Mouse (Mus musculus) hindbrain, embryonic 15.5 days (tissue): ENCODE measurements at regions not wholly inside any gene's neighbourhood (a gene's known extent, or its start where the extent isn't known, plus 50 kb on each side); places are given as distances from the start of the nearest gene placed in this dataset.

ENCODE experiments used
- ATAC-seq: fragments of 200-750 bp; cut with Nextera tagmentation; 2 replicates; pipeline ENCODE4 v1.8.0; 2017; ENCODE audit warnings: low read depth, moderate number of reproducible peaks, moderate TSS enrichment; ENCODE audit not compliant: low FRiP score
- H3K27ac ChIP-seq: fragments of 300-500 bp; sonication (generic); replicated peaks from 2 replicates; pipeline ENCODE4 v1.5.1; 2015; ENCODE audit warnings: mild to moderate bottlenecking, inconsistent platforms
- H3K27me3 ChIP-seq: fragments of 300-500 bp; sonication (generic); 2 replicates; pipeline ENCODE4 v1.6.1; 2015; ENCODE audit warnings: control low read depth, inconsistent platforms
- H3K36me3 ChIP-seq: fragments of 300-500 bp; sonication (generic); 2 replicates; pipeline ENCODE4 v1.6.1; 2015; ENCODE audit warnings: control low read depth, inconsistent platforms
- H3K4me1 ChIP-seq: fragments of 300-500 bp; sonication (generic); replicated peaks from 2 replicates; pipeline ENCODE4 v1.6.1; 2015; ENCODE audit warnings: control low read depth, inconsistent platforms
- H3K4me2 ChIP-seq: fragments of 300-500 bp; sonication (generic); 2 replicates; pipeline ENCODE4 v1.6.1; 2015; ENCODE audit warnings: moderate library complexity, mild to moderate bottlenecking, inconsistent platforms
- H3K4me3 ChIP-seq: fragments of 300-500 bp; sonication (generic); 2 replicates; pipeline ENCODE4 v1.5.1; 2015; ENCODE audit warnings: mild to moderate bottlenecking, inconsistent platforms
- H3K9ac ChIP-seq: fragments of 300-500 bp; sonication (generic); 2 replicates; pipeline ENCODE4 v1.6.1; 2015; ENCODE audit warnings: inconsistent platforms
- H3K9me3 ChIP-seq: fragments of 300-500 bp; sonication (generic); 2 replicates; pipeline ENCODE4 v1.6.1; 2016; ENCODE audit warnings: control low read depth, inconsistent platforms
- WGBS: fragments of 180-500 bp; shearing (Covaris S2); methylation state at CpG from one replicate; pipeline ENCODE4 v1.1.7; 2015; 5-methylcytosine and 5-hydroxymethylcytosine counted together

DNA sequence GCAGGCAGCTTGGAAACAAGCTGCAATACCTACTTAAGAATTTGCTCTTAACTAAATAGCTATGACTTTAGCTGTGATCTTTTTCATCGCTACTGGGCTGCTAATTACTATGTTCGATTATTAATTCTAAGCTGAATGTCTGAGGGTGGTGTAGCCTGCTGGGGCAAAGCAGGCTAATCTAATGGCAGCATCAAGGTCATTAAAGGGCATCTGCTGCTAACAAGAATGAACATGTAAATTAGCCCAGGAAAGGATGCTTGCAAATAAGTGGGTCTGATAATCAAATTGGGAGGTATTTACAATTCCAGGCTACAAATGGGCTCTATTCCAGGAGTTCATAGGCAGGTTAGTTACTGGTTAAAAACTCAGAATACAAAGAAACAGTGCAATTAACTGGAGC lies 327.5 kb upstream of the Gcfc2 start:
- WGBS = 53% methylated on average over 2 of the region's 2 CpGs

DNA sequence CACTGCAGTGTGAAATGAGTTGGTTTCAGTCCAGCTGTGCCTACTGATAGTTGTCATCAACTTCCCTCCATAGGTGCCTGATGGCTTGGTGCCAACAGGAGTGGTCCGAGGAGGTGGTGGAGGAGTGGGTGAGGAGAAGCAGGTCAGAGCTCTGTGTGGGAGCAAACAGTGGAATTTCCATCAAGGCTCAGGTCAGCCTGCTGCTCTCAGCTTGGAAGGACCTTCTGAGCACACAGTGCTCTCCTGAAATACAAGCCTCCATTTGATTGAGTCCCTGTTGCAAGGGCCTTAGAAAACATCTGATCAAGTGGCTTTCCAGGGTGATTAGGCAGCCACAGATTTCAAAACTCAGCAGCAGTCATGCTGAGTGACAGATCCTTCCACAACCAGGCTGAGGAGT lies 314.8 kb upstream of the Gcfc2 start:
- ATAC-seq = no peak
- 39% methylated on average over 1 of the region's 1 CpGs for WGBS
- H3K9me3 ChIP-seq = no peaks in the 10 kb centered on the region

More for the DNA sequence above, 327.5 kb upstream of the Gcfc2 start:
- H3K36me3 ChIP-seq = no peaks in the 10 kb centered on the region
- no peaks in the 10 kb centered on the region for H3K4me1 ChIP-seq
- H3K4me2 ChIP-seq = no peak overlapping the region
- no peak overlapping the region for H3K4me3 ChIP-seq
- no peak overlapping the region for H3K9ac ChIP-seq
- H3K27ac ChIP-seq = no peak overlapping the region
- no peak for ATAC-seq
- H3K9me3 ChIP-seq = no peaks in the 10 kb centered on the region
- H3K27me3 ChIP-seq = no peaks in the 10 kb centered on the region

DNA sequence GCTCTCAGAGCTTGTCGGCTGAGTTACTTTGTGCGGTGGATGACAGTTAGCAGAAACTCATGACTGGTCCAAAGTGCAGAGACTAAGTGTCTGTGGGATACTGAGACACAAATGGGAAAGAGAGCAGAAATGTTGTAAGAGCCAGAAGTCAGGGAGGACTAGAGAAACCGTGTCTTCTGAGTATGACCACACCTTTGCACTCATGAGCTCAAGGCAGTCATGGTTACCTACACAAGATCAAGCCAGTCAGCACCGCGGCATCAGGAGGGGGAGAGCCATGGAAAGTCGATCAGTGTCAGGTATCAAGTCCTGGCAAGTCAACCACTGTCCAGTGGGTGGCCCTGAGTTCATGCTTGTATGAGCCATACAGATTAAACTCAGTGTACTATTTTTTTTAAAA lies 311.5 kb upstream of the Gcfc2 start:
- H3K27ac ChIP-seq = no peak overlapping the region
- no peaks in the 10 kb centered on the region for H3K36me3 ChIP-seq
- H3K4me3 ChIP-seq = no peak overlapping the region
- WGBS = 87% methylated on average over 6 of the region's 6 CpGs
- no peak overlapping the region for H3K4me2 ChIP-seq
- H3K9ac ChIP-seq = no peak overlapping the region
- no peaks in the 10 kb centered on the region for H3K4me1 ChIP-seq
- H3K9me3 ChIP-seq = no peaks in the 10 kb centered on the region
- no peak for ATAC-seq
- no peaks in the 10 kb centered on the region for H3K27me3 ChIP-seq

More for the DNA sequence above, 314.8 kb upstream of the Gcfc2 start:
- Histone ChIP-seq H3K27me3 (no peaks in the 10 kb centered on the region), H3K4me1 (no peaks in the 10 kb centered on the region), H3K27ac (no peak overlapping the region), H3K4me2 (no peak overlapping the region), H3K4me3 (no peak overlapping the region), H3K9ac (no peak overlapping the region), H3K36me3 (no peaks in the 10 kb centered on the region)

DNA sequence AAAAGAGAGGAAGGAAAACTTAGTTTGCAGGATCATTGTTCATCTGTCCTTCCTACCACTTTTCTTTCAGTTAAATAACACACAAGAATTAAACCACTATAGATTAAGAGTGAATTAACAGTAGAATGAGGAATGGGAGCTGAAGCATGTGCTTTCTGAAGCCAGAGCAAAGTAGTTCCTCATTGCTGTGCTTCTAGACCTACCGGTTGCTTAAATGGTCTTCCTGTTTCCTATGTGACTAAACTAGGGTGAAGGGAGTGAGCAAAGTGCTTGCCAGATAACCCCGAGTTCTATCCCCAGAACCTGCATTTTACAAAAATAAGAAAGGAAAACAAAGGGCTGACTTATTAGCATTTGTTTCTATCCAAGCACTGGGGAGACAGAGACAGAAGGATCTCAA lies 305.5 kb upstream of the Gcfc2 start:
- no peaks in the 10 kb centered on the region for H3K4me1 ChIP-seq
- no peaks in the 10 kb centered on the region for H3K36me3 ChIP-seq
- no peak overlapping the region for H3K4me2 ChIP-seq
- H3K9me3 ChIP-seq = no peaks in the 10 kb centered on the region
- no peak overlapping the region for H3K9ac ChIP-seq
- no peaks in the 10 kb centered on the region for H3K27me3 ChIP-seq
- ATAC-seq = no peak
- H3K27ac ChIP-seq = no peak overlapping the region
- WGBS = 75% methylated on average over 2 of the region's 2 CpGs
- H3K4me3 ChIP-seq = no peak overlapping the region

DNA sequence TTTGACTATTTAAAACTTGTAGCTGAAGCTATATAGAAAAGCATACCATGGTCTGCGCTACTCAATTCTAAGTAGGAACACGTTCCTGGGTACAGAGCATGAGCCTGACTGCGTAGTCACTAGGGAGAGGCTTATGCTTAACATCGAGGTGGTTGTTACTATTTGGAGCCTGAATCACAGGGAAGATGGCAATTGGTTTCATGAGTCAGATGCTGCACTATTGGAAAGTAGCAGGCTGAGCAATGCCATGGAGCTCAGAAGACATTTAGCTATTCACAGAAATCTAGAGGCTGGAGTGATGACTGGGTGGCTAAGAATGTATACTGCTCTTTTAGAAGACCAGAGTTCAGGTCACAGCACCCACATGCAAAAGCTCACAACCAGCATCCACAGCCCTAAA lies 302.4 kb upstream of the Gcfc2 start:
- Histone ChIP-seq H3K9me3 (no peaks in the 10 kb centered on the region), H3K4me3 (no peak overlapping the region), H3K4me1 (no peaks in the 10 kb centered on the region), H3K9ac (no peak overlapping the region), H3K27ac (no peak overlapping the region), H3K4me2 (no peak overlapping the region), H3K36me3 (no peaks in the 10 kb centered on the region), H3K27me3 (no peaks in the 10 kb centered on the region)
- ATAC-seq = no peak
- 95% methylated on average over 4 of the region's 4 CpGs for WGBS

DNA sequence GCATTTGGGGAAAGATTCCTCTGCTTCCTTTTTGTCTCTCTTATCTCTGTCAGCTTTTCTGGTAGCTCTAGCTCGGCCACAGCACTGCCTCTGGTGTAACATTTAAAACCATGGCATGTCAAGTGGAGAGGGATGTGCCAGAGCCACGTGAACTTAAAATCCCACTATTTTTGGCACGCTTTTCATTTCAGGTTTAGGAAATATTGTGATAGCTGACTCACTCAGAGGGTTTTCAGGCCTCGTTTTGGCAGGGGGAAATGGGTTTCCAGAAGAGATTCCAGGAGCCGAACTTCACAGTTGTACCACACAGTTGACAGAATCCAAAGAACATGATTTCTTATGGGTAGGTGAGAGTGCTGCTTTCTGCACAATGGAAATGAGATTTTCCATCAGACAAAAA lies 300.8 kb upstream of the Gcfc2 start:
- Histone ChIP-seq H3K4me1 (no peaks in the 10 kb centered on the region), H3K9ac (no peak overlapping the region), H3K9me3 (no peaks in the 10 kb centered on the region), H3K4me3 (no peak overlapping the region), H3K36me3 (no peaks in the 10 kb centered on the region), H3K27me3 (no peaks in the 10 kb centered on the region), H3K27ac (no peak overlapping the region), H3K4me2 (no peak overlapping the region)
- 85% methylated on average over 5 of the region's 5 CpGs for WGBS
- ATAC-seq = no peak

DNA sequence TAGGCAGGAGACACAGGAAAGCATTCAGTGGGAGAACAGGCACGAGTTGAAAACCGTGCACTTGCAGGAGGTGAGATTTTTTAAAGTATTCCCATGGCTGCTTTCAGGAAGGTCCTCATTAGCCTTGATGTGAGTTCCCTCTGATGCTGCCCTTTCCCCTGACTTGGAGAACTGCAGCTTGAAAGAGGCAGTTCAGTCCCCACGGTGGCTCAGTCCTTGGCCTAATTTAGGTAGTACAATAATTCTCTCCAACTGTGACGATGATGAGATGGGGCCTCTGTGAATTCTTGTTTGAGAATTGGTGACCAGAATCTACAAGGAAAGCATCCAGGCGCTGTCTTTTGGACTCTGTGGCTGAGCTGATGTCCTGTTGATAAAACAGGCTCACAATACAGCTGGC lies 298.5 kb upstream of the Gcfc2 start:
- no peak overlapping the region for H3K9ac ChIP-seq
- H3K4me3 ChIP-seq = no peak overlapping the region
- H3K4me1 ChIP-seq = no peaks in the 10 kb centered on the region
- no peaks in the 10 kb centered on the region for H3K9me3 ChIP-seq
- ATAC-seq = no peak
- no peak overlapping the region for H3K4me2 ChIP-seq
- H3K27me3 ChIP-seq = no peaks in the 10 kb centered on the region
- H3K27ac ChIP-seq = no peak overlapping the region
- WGBS = 70% methylated on average over 5 of the region's 5 CpGs
- H3K36me3 ChIP-seq = no peaks in the 10 kb centered on the region

DNA sequence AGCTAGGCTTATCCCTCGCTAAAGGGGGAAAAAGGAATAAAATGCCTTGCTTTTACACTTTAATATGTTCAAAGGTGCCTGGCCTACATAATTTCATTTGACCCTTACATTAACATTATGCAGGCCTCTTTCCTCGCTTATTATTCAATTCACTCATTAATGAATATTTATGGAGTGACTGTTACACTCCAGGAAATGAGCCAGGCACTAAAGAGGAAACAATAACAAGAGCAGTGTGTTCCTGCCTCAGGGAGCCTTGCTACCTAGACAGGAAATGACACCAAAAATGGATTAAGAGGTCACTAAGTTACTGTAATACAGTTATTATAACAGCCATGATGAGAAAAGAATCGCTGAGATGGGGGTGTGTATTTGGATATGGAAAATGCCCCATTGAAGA lies 289.9 kb upstream of the Gcfc2 start:
- Histone ChIP-seq H3K4me3 (no peak overlapping the region), H3K27me3 (no peaks in the 10 kb centered on the region), H3K4me2 (no peak overlapping the region), H3K36me3 (no peaks in the 10 kb centered on the region), H3K27ac (no peak overlapping the region), H3K9me3 (no peaks in the 10 kb centered on the region), H3K4me1 (no peaks in the 10 kb centered on the region), H3K9ac (no peak overlapping the region)
- ATAC-seq = no peak
- 53% methylated on average over 3 of the region's 3 CpGs for WGBS

DNA sequence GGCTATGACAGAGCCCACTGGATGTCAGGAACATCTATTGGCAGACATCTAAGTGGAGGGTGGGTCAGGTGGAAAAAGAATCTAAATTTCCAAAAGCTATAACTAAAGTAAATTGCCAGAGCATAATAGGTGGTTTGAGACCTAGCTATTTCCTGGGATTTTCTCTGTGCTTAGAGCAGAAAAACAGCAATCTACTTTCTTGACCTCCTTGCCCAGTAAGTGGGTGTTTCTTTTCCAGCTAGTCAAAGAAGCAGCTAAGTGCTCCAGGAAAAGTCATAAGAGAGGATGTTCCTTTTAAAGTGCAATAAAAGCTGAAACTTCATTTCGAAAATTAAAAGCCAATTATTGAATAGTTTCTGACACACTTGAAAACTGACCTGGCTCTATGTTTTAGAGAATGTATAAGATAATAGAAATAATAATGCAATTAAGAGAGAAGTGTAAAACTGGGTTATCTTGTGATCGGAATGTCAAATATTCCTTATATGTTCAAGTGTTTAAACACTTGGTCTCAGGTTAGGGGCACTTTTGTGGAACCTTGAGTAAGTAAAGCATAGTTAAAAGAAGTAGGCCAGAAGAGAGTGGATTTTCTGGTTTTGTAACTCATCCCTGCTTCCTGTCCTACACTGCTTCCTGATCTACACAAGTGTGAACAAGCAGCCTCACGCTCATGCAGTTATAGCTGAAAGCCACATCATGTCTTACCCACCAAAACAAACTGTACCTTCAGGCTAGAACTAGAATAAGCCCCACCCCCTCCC lies 275.7 kb upstream of the Gcfc2 start:
- H3K9me3 ChIP-seq = no peaks in the 10 kb centered on the region
- H3K27me3 ChIP-seq = no peaks in the 10 kb centered on the region
- no peak for ATAC-seq
- H3K27ac ChIP-seq = no peak overlapping the region
- H3K4me2 ChIP-seq = no peak overlapping the region
- H3K4me3 ChIP-seq = no peak overlapping the region
- no peaks in the 10 kb centered on the region for H3K36me3 ChIP-seq
- no peaks in the 10 kb centered on the region for H3K4me1 ChIP-seq
- 91% methylated on average over 3 of the region's 3 CpGs for WGBS
- H3K9ac ChIP-seq = no peak overlapping the region

DNA sequence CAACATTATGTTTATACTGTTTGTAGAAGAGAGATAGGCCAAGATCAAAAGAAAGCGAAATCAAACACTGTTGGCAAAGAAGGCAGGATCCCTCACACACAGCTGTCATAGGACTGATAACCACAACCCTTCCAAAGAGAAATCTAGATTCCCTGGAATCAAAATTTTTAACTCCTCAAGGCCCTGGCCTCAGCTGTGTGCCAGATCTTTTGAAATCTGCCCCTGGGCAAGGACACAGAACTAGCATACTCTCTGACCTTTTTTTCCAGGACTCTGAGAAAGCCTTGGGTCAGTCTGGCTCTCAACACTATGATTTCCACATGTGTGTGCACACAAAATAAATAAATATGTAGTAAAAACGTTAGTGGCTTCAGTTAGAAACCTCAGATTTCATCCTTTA lies 271.6 kb upstream of the Gcfc2 start:
- ATAC-seq = no peak
- no peaks in the 10 kb centered on the region for H3K9me3 ChIP-seq
- no peaks in the 10 kb centered on the region for H3K4me1 ChIP-seq
- no peak overlapping the region for H3K4me3 ChIP-seq
- H3K36me3 ChIP-seq = no peaks in the 10 kb centered on the region
- no peak overlapping the region for H3K9ac ChIP-seq
- no peak overlapping the region for H3K4me2 ChIP-seq
- 66% methylated on average over 2 of the region's 2 CpGs for WGBS
- H3K27ac ChIP-seq = no peak overlapping the region
- H3K27me3 ChIP-seq = no peaks in the 10 kb centered on the region

DNA sequence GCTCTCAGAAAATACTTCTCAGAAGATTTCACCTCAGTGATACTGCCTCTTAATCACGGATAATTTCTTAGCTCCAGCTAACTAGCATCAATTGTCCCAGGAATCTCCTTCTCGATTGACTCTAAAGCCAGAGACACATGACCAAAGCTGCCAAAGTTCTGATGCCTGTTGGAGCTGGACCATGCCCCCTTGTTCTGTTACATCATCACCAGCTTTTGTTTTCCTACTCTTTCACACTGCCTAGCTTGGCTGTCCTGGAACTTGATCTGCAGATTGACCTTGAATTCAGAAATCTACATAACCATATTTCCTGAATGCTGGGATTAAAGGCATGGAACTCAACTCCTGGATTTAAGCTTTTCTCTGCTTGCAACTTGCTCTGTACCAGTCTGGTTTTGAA lies 268.3 kb upstream of the Gcfc2 start:
- no peak overlapping the region for H3K4me3 ChIP-seq
- H3K4me1 ChIP-seq = no peaks in the 10 kb centered on the region
- 88% methylated on average over 2 of the region's 2 CpGs for WGBS
- no peak overlapping the region for H3K4me2 ChIP-seq
- H3K27me3 ChIP-seq = no peaks in the 10 kb centered on the region
- H3K9me3 ChIP-seq = no peaks in the 10 kb centered on the region
- no peak overlapping the region for H3K9ac ChIP-seq
- no peak overlapping the region for H3K27ac ChIP-seq
- H3K36me3 ChIP-seq = no peaks in the 10 kb centered on the region
- ATAC-seq = no peak

DNA sequence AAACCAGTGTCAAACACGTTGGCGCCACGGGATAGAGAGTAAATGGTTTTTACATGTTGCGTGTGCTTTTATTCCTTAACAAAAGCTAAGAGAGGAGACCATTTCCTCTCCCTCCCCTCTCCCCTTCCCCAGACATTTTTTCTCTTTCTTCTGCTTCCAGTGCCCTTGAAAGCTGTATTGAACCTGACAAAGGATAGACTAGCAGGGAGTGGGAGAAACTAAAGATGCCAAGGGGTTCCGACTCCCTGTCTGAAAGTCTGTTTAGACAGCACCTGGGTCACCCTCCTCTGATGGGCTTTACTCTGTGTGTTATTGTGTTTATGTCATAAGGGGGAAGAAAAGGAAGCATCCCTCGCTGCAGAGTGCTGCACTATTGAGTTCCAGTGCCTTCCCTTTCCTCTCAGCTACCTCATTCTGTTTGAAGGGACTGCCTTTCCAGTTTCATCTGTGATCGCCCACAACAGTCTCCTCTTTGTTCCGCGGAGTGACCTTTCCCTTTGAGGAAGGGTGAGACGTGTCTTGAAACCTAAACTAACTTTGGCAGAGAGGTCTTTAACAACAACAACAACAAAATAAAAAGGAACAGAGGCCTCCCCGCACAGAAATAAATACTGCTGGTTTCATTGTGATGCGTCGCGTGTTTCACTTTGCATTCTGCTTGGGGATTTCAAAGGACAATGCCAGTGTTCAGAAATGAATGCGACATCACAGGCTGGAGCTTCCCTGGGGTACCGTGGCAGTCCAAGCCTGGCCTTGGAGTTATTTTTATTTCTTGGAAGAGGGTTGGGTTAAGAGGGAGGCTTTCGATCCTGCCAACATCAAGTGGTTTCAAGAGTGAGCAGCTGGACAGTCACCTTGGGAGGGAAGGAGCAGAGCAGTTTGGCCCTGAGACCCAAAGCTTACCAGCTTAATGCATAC lies 262.7 kb upstream of the Gcfc2 start:
- Histone ChIP-seq H3K4me2 (peak overlapping the region; percentile 21), H3K9ac (no peak overlapping the region), H3K4me1 (no peaks in the 10 kb centered on the region), H3K27me3 (no peaks in the 10 kb centered on the region), H3K27ac (peak overlapping the region; percentile 76), H3K9me3 (no peaks in the 10 kb centered on the region), H3K4me3 (no peak overlapping the region), H3K36me3 (no peaks in the 10 kb centered on the region)
- WGBS = 22% methylated on average over 17 of the region's 17 CpGs
- ATAC-seq = peak; percentile 94
